Mouse (Mus musculus): Measurements from ENCODE around the gene Nme7. TPM values are rescaled to one million over a fixed set of nuclear protein-coding genes. Genes with fewer than 3 reads are reported as not detected.

Nme7 gene
- total RNA-seq, 2 experiments from 2014 or later, result 1.3 to 1.7 TPM

- no peak for DNase-seq (ENCODE audit: low spot score)
Observed at GRCm38 (mm10) chr1:164457531-164458244, 153.8 kb downstream of the Nme7 start.

- peak; percentile 72 for DNase-seq (ENCODE audit: low spot score)
Observed at GRCm38 (mm10) chr1:164458245-164458613, 154.3 kb downstream of the Nme7 start, which contains the start of gene Atp1b1. TSS of gene Atp1b1 (minus strand) at chr1:164458355.

GRCm38 (mm10) chr1:164458621-164459051 is 154.7 kb downstream of the Nme7 start:
- DNase-seq (ENCODE audit: low spot score), result peak; percentile 40

GRCm38 (mm10) chr1:164459127-164459905 is 155.4 kb downstream of the Nme7 start:
- DNase-seq (ENCODE audit: low spot score), result no peak

- no peak for DNase-seq (ENCODE audit: low spot score)
Observed at GRCm38 (mm10) chr1:164460921-164461697, 157.2 kb downstream of the Nme7 start.

- peak; percentile 46 for DNase-seq (ENCODE audit: low spot score)
Observed at GRCm38 (mm10) chr1:164461726-164462125, 157.8 kb downstream of the Nme7 start.

- DNase-seq (ENCODE audit: low spot score), result no peak
Observed at GRCm38 (mm10) chr1:164467406-164467805, 163.5 kb downstream of the Nme7 start.

GRCm38 (mm10) chr1:164468329-164468728 is 164.4 kb downstream of the Nme7 start:
- DNase-seq (ENCODE audit: low spot score), result no peak

- DNase-seq (ENCODE audit: low spot score), result no peak
Observed at GRCm38 (mm10) chr1:164470985-164471384, 167.1 kb downstream of the Nme7 start.

GRCm38 (mm10) chr1:164471632-164472031 is 167.7 kb downstream of the Nme7 start:
- no peak for DNase-seq (ENCODE audit: low spot score)

- no peak for DNase-seq (ENCODE audit: low spot score)
Observed at GRCm38 (mm10) chr1:164473398-164473797, 169.5 kb downstream of the Nme7 start.

- no peak for DNase-seq (ENCODE audit: low spot score)
Observed at GRCm38 (mm10) chr1:164474310-164474709, 170.4 kb downstream of the Nme7 start.

- no peak for DNase-seq (ENCODE audit: low spot score)
Observed at GRCm38 (mm10) chr1:164474778-164475511, 171.0 kb downstream of the Nme7 start.

GRCm38 (mm10) chr1:164475895-164476294 is 172.0 kb downstream of the Nme7 start:
- no peak for DNase-seq (ENCODE audit: low spot score)

- DNase-seq (ENCODE audit: low spot score), result no peak
Observed at GRCm38 (mm10) chr1:164480755-164481644, 177.1 kb downstream of the Nme7 start.

- DNase-seq (ENCODE audit: low spot score), result no peak
Observed at GRCm38 (mm10) chr1:164481645-164482354, 177.9 kb downstream of the Nme7 start.

GRCm38 (mm10) chr1:164482833-164483232 is 178.9 kb downstream of the Nme7 start:
- DNase-seq (ENCODE audit: low spot score), result no peak

- no peak for DNase-seq (ENCODE audit: low spot score)
Observed at GRCm38 (mm10) chr1:164483728-164484127, 179.8 kb downstream of the Nme7 start.
